Mouse (Mus musculus) ES-CJ7 (cell line): ENCODE results near the gene Prickle2.

Experiments
- DNase-seq: peaks from one replicate; pipeline ENCODE4 v3.0.0; 2011; ENCODE audit warnings: low read depth, low spot score

The Prickle2 gene

DNA sequence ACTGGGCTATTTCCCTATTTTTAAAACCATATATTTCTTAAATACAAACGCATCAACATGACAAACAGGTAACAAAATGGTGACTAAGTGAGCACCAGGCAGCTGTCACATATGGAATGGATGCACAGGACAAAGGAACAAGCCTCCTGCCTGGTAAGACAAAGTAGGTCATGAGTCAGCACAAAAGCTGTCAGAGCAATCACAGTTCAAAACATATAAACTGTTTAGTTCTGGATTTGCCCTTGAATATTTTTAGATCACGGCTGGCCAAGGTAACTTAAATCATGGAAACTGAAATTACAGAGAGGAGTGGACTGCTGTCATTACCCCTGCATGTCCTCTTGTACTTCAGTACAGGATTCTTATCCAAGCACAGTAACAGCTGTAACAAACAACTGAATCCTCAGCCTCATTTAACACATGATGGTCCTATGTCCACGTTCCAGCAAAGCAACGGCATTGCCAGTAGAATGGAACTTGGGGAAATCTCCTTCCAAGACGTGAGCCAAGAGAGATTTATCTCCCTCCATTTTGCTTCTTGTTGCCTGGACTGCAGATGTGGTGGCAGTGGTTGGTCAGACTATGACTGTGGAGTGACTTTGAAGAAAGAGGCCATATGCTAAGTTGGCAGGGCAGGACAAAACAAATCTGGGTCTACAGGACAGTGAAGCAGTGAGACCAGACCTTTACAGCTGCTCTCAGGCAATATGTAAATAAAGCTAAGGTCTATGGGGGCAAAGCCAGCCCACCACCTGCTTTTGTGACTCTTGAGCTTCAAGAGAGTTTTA lies 185.7 kb downstream of the Prickle2 start:
- DNase-seq: no peak

DNA sequence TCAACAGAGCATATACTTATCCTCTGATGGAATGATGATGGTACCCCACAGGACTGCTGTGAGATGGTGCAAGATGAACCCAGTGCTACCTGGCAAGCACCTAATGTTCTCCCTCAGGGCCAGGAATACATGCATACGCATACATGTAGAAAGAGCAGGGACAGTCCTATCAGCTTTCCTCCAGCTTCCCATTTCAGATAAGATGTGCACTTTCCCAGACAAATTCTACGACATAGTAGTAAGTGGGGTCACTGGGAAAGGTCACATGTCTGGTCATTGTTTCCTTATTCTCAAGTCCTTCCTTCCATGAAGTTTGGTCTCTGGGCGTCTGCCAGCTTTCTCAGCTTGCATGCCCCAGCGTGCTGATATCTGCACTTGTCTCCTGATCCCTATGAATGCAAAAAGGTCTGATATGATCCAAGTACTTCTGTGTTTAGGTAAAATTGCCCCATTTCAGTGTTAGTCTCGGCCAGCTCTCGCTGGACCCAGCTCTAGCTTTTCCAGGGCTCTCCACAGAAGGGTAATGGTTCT lies 187.5 kb downstream of the Prickle2 start:
- DNase-seq: no peak

DNA sequence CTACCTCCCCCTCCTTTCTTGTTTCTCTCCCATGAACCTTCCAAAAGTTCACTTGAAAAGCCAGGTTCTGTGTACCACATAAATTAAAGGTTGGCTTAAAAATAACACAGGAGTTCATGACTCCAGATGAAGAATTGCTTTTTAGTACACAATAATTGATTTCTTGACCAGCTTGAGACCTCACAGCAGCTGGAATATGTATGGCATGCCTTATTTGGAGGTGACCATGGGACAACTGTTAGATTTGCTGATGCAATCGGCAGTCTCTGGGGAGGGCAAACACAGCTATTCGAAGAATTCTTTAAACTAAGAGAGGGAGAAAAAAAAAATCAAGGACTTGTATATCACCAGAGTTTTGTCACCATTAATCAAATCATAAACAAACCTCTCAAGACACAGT lies 189.0 kb downstream of the Prickle2 start:
- DNase-seq: no peak

DNA sequence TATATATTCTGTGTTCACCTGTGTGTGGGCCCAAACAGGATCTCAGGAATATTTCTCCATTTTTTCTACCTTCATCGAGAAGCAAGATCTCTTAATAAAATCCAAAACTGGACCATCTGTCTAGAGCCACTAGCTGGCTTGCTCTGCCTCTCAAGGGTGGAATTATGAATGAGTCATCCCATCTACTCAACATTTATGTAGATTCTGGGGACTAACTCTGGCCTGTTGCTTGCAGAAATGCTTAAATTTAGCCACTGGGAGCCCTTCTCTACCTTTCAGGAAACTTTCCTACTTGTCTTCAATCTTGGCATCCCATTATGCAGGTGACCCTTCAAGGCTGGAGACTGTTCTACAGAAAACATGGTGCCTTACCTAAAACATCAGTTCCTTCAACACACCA lies 194.0 kb downstream of the Prickle2 start:
- DNase-seq: no peak

DNA sequence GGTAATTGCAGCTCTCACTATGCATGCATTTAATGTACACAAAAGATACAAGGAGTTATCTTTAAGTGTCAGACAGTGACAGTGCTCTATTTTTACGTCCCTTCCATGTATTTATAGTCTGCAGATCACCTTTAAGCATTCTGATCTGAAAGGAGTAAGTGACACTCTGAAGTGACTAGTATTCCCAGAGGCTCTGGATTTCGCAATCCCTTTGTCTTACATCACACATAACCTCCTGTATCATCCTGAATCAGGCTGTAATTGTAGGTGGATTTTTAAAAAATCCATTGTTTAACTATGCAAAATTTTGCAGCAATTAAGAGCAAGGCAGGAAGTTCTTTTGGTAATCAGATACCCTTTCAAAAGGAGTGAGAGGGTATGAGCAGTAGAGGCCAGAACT lies 196.2 kb downstream of the Prickle2 start:
- DNase-seq: no peak

DNA sequence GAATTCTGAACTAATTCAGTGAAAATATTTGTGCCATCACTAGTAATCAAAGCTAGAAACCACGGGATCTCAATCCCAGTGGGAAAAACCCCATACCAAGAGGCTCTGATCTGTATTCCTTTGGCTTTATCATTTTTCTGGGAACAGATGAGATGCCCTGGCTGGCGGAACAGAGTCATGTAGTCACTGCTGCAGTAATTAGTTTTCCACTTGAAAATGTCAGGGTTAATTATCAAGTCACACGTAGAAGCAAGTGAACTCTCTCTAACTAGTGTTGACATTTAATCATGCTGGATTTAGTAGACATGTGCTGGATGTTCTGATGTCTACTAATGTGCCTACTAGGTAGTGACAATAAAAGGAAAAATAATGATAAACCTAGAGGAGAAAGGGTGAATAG lies 199.7 kb downstream of the Prickle2 start:
- no peak for DNase-seq

DNA sequence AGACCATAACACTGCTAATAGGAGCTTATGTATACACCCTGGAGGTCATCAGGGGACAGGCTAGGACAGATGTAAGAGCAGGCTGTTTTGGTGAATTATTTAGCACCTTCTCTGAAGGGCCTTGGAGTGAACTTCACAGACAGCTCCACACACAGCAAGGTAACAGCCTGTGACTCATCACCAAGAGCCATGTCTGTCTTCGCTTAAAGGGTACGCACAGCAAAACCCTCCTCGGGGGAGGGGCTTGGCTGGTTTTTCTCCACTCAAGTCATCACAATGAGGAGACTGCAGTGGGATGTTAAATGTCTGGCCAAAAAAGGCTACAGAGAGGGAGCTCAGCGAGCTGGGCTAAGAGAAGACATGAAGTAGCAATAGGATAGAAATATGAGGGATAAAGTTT lies 206.5 kb downstream of the Prickle2 start:
- peak; percentile 41 for DNase-seq

DNA sequence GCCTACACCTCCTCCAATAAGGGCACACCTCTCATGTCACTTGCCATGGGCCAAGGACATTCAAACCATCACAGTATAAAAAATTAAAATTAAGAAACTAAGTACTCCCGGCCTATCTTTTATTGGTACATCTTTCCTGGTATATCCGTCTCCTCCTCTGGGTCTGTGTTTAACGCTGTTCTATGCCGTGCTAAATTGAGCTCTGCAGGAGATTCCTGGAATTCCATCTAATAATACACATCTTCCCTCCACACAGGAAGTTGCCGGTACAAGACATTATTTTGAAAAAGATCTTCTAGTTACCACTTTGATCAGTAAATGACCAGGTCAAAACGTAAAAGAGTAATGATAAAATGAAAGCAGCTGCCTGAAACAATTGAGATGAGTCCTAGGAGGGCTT lies 207.4 kb downstream of the Prickle2 start:
- DNase-seq: no peak

DNA sequence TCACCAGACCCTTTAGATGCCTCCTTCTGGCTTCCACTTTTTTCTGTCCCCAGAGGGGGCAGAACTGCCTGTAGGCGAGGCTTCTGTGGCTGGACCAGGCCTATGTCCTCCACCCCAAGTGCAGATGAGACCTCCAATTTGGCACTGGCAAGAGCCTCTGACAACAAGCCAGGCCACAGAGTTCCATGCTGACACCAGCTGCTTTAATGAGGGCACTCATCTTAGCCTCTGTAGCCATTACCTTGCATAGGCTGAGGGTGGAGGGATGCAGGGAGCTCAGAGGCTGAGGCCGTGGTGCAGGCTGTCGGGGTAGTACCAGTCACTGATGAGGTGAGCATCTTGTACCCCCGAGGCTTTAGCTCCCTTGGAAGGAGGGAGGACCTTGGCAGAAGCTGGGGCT lies 208.7 kb downstream of the Prickle2 start:
- no peak for DNase-seq

DNA sequence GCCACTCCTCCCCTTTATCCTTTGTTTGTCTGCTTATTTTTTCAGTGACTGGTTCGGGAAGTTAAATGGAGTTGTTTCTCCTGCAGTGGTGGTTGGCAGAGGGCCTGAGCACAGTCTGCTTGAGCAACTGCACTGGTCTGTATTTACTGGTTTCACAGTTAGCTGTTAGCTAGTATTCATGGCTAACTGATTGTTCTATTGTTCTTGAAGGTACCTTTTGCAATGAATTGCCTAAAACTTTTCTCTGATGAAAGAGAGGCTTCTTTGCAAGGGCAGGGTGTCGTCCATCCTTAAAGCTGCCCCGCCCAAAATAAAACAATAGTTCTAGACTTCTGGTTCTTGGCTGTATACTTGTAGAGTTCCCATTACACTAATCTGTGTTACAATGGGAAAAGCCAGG lies 210.5 kb downstream of the Prickle2 start:
- peak; percentile 96 for DNase-seq

DNA sequence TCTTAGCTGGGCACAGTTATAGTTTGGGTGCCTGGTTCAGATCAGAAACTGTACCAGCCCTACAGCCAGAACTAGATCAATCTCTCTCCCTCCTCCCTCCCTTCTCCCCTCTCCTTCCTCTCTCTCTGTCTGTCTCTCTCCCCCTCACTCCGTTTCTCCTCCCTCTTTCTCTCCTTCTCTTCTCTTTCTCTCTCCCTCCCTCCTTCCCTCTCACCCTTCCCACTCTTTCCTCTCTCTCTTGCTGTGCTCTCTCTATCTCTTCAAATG lies 224.3 kb downstream of the Prickle2 start:
- DNase-seq: no peak

DNA sequence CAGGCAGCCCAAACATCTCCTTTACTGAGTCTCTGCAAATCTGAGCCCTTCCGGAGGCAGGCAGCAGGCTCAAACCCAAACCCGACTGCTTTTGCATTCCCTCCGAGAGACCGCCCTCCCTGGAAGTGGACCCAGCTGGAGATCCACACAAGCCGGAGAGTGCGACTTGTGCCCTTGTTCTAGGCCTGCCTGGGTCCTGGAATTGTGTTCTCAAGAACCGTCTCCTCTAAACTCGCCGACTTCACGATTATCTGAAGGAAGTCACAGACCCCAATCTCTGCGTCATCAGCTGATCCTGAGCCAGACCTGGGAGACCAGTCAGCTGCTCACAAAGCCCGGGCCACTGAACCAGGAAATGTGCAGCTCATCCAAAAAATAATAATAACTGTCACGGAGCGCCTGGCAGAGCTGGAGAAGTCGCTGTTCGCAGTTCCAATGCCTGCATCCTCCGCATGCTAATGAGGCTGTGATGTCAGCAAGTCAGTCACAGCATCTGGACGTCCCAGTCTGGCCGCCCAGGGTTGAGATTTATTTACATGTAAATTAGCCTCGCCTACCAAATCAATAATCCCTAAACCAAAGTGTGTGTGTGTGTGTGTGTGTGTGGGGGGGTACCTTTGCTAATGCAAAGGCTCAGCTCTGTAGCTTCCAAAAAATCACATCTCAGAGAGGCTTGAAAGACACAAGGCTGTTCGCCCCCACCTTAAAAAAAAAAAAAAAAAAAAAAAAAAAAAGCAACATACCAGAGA lies 224.8 kb downstream of the Prickle2 start:
- peak; percentile 85 for DNase-seq

DNA sequence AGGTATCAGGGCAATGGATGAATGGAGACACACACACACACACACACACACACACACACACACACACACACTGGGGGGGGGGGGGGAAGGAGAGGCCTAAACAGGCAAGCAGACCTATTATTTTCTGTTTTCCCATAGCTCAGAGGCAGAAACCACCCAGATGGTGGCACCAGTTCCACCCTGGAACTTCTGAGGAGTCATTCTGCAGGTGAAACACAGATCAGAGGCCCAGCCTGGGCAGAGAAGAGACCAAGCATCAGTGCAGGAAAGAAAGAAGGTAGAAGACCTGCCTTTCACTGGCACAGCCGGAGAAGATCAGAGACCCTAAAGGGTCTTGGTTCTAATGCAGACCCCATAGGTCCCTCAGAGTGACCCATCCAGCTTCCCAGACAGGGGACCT lies 227.3 kb downstream of the Prickle2 start:
- no peak for DNase-seq

DNA sequence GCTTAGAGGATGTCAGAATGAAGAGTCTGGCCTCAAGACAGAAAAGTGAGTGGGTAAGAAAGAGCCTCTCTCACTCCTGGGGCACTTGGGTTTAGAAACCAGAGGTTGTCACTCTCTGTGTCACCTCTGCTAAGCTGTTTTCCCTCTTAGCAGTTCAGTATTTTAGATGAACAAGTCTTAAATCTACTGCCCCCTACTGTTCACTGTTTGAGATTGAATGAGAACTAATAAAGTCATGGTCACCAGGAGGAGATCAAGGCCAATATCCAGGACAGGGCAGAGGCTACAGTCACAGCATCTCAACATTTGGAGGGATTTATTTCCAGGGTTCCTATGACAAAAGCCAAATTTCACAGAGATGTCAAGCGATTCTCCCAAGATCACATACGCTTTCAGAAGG lies 228.3 kb downstream of the Prickle2 start:
- peak; percentile 60 for DNase-seq

DNA sequence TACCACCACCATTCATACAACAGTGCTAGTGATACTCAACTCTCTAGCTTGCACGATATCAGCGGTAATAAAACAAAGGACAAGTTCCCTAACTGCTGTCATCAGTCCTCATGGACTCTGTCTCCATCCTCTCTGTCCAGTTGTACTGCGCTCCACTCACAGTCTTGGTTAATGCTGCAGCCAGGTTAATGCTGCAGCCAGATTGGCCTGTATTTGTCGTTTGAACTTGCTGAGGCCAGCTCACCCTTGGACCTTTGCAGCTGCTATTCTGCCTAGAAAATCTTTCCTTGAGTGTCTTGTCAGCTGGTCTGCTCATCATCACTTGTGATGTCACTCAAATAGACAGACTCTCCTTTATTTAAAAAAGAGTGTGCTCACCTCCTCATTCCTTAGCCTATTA lies 236.5 kb downstream of the Prickle2 start:
- DNase-seq: no peak

DNA sequence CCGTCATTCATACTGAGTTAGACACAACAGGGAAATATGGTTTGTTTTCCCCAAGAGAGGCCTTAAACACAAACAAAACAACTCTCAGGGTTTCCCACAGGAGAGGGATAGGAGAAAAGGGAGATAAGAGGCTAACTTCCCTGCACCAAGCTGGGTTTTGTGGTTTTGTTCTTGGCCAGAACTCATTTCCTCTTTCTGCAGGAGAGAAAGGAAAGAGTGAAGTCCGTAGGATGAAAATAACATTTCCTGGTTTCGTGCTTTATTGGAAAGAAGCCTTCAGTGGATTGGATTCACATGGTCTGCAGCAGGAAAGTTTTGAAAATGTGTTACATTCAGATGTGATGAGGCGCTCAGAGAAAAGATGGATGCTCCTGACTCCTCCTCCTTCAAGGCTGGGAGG lies 237.1 kb downstream of the Prickle2 start:
- no peak for DNase-seq

DNA sequence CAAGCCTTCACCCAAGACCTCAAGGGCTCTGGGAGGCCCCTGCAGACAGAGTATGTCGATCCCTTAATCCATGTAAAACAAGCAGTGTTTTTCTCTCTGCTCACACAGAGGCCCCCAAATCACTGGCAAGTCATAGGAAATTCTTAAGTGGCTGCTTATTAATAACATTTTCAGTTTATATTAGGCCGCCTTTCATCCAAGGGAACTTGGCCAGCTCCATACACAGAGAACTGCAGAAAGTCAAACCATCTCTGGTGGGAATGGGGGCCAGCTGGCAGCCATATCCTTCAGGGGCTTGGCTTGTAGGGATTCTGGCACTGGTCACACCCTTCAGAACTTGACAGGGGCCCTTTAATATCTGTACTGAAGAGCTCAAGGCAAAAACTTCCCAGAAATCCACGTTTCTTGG lies 237.6 kb downstream of the Prickle2 start:
- no peak for DNase-seq

DNA sequence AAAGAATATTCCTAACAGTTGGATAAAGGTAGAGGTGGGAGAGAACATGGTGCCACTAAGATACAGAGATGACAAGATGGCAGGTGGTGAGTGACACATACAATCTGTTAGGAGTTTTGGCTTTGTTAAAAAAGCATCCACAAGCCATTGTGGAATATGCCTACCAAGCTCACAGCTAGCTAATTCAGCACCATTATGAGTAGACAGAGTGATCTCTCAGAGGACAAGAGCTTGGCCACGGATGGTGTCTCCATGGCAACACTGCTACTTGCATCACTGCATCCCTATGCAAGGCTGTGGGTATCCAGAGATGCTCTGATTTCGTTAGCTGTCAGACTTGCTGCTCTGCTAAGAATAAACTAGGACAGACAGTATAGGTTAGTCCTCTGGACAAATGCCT lies 238.6 kb downstream of the Prickle2 start:
- DNase-seq: no peak

DNA sequence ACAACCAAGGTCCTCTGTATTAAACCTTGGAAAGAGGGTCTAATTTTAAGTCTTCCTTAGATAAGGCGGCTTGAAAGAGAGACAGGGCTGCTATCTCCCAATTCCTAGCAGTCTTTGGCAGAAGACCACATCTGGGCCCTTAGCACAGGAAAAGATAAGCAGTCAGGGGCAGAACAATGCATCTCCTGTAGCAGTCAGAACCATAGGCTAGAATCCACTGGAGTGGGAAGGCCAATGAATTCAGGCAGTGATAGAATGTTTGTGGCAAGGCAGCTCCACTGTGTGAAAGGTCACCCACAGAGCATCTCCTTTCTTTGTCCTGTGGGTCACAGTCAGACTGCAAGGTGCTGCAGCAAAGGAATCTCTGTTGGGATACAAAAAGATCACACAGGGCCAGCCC lies 240.3 kb downstream of the Prickle2 start:
- no peak for DNase-seq

DNA sequence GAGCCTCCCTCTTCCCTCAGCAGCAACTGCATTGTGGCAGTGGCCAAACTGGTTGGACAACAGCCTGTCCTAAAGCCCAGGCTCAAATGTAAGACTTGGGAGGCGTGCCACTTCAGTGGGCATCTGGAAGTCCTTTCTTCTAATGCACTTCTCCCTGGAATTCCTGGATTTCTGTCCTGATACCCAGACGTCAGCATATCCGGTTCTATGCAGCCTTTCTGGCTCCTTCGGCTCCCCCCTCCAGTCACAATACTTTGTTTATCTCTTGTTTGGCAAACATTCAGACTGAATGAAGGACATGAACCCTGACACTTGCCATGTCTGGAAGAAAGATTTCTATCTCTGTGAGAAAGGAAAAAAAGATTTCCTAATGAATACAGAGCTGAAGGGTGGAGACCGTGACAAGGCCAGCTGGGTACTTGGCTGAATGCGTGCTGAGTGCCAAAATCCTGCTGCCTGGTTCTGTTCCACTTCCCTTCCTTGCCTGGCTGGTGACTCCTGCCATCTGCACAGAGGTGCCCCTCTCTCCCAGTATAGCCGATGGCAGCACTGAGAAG lies 241.1 kb downstream of the Prickle2 start:
- DNase-seq: no peak

DNA sequence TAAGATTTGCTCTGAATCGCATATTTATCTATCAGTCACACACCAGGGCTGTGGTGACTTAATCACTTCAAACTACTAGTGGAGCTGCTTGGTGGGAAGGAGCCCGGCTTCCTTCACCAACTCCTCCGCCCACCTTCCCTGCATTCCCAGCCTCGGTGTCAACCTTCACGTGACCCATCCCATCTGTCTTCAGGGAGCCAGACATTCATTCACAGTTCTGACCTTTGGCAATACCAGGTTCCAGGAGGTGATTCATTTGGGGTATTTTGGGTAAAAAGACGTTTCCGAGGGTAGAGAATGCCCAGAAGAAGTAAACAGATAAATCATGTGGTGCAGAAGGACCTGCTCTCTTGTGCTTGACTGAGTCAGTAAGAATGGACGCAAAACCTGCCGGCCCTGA lies 242.2 kb downstream of the Prickle2 start:
- DNase-seq: no peak

DNA sequence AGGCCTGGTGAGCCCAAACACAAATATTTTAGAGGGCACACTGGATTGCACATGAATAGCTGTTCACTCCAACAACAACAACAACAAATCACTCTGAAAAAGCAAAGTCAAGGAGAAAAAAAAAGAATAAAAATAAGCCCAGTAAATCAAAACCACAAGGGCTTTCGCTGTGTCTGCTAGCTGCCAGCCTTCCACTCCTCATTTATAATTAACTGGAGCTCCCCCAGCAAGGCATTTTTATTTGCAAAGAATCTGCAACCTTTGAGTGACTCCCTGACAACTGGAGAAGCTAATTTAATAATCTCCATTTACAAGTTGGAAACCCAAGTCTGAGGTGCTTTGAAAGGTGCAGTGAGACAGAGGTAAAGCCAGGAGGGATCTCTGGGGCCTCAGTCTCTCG lies 245.2 kb downstream of the Prickle2 start:
- no peak for DNase-seq

DNA sequence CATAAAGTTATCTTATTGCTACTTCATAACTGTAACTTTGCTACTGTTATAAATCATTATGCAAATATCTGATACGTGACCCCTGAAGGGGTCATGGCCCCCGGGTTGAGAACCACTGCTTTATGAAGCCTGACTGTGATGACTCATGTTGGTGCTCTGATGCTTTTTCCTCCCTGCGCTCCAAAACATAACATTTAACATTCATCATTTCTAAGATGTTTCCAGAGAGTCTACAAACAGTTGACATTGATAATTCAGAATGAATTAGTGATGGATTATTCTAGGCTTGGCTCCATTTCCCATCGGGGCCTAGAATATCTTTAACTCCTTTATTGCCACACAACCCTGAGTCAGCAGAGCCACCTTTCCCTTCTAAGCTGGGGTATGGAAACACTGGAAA lies 247.9 kb downstream of the Prickle2 start:
- DNase-seq: no peak
